Mouse (Mus musculus) brown adipose tissue, adult 24 weeks (tissue): ENCODE results near the gene Zfp526. TPM values are rescaled to one million over a fixed set of nuclear protein-coding genes. Genes with fewer than 3 reads are reported as not detected.

Experiments
- H3K27ac ChIP-seq: fragments of 200-500 bp; replicated peaks from 2 replicates; pipeline ENCODE4 v1.5.1; 2012; ENCODE audit warnings: low read depth, mild to moderate bottlenecking, low read length
- H3K4me1 ChIP-seq: fragments of 200-500 bp; 2 replicates; pipeline ENCODE4 v1.6.1; 2012; ENCODE audit warnings: low read length, mixed read lengths; ENCODE audit not compliant: control insufficient read depth, insufficient read depth, insufficient read length
- H3K4me3 ChIP-seq: fragments of 200-500 bp; 2 replicates; pipeline ENCODE4 v1.5.1; 2012; ENCODE audit warnings: low read depth, mild to moderate bottlenecking, low read length, moderate library complexity; ENCODE audit not compliant: insufficient read depth
- polyA plus RNA-seq: library from polyadenylated mRNA; stranded (reverse); fragments of >200 nt; gene quantifications from 2 replicates; pipeline ENCODE4 v1.2.4, GENCODE M21; 2012; ENCODE audit not compliant: missing spikeins, insufficient read depth, insufficient read length

Gene Zfp526
- polyA plus RNA-seq, 1 experiment: 2.6 TPM

DNA sequence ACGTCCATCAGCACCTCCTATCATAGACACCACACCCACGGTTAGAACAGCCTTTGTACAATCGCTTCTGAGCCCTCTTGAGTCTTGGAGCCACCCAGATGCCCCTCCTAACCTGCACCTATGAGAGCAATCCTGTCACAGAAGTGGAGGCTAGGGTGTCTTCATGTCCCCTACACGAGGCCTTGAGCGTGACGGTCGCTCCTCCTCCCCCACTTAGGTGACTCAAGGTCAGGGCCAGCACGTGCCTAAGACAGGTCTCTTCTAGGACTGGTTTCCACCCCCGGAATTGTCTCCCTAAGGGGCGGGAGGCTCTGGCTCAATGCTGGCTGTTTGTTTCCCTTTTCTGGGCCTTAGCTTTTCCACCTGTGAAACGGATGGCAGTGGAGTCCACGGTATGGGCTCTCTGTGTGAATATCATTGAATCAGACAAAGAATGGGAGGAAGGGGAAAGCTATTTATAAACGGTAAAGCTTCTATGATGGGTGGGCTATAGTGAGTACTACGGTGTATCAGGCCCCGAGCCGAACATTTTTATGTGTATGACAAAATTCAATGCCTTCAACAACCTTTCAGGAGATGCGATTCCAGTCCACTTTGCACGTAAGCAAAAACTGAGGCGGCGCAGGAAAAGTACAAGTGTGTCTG lies 646 bp upstream of the Zfp526 start, which contains the start of gene Dedd2:
Dedd2 (minus strand) TSS at position 159 of the 645 bp plus-strand sequence.
- peak within 1 kb of the TSS; percentile 76 for H3K27ac ChIP-seq
- H3K4me1 ChIP-seq: peaks cover 14% of the 10 kb centered on the region
- peak within 1 kb of the TSS; percentile 80 for H3K4me3 ChIP-seq

DNA sequence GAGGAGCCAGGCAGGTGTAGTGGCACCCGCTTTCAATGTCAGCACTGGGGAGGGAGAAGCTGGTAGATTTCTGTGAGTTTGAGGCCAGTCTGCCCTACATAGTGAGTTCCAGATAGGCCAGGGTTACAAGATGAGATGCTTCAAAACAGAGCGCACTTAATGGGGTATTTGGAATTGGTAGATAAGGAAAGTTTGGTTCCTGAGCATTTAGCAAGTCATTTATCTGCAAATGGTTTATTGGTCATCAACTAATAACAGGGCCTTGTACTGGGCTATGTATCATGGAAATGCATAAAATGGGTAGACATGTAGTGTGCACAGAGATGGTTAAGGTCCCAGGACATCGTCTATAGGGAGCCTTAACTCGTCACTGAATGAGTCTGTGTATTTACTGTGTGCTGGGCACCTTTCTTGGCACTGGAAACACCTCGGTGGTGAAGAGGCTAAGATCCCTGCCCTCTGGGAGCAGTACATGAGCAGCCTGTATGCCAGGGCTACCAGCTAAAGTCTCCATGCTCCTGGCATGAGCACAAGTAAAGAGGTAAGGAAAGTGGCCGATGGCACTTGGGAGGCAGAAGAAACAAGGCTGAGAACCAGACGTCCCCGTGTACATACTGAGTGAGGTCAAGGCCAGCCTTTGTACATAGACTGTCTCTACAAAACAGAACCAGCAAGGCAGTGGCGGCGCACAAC lies 1.2 kb downstream of the Zfp526 start:
- H3K27ac ChIP-seq: no peak overlapping the region
- peaks cover 14% of the 10 kb centered on the region for H3K4me1 ChIP-seq
- peak overlapping the region; percentile 78 for H3K4me3 ChIP-seq

DNA sequence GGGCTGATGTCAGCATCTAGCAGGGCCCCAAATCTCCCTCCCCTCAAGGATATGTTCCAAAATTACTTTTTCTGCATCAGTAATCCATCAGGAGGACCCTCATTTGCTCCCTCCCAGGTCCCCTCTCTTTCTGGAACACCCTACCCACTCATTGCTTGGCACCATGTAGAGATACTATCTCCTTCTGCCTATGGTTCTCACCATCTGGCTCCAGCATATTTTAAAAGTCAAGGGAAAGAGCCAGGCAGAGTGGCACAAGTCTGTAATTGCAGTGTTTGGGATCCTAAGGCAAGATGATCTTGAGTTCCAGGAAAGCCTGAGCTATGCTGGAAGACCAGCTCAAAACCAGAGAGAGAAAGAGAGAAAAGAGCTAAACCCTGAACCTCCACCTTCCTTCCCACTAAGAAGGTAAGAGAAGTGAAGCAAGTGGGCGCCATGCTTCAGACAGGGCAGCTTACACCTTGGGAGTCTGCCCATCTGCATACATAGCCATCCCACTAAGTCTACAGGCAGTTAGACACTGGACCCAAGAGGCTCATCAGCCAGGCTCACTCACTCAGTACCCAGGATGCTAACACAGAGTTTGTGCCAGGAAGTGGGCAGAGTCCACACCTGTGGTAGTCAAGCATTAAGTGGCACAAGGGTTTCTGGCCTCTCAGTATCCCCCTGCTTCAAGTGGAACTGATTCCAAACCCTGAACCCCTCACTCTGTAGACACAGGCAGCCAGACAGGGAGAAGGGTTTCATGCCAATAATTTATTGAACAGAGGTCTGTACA lies 6.5 kb downstream of the Zfp526 start:
- H3K27ac ChIP-seq: no peak overlapping the region

DNA sequence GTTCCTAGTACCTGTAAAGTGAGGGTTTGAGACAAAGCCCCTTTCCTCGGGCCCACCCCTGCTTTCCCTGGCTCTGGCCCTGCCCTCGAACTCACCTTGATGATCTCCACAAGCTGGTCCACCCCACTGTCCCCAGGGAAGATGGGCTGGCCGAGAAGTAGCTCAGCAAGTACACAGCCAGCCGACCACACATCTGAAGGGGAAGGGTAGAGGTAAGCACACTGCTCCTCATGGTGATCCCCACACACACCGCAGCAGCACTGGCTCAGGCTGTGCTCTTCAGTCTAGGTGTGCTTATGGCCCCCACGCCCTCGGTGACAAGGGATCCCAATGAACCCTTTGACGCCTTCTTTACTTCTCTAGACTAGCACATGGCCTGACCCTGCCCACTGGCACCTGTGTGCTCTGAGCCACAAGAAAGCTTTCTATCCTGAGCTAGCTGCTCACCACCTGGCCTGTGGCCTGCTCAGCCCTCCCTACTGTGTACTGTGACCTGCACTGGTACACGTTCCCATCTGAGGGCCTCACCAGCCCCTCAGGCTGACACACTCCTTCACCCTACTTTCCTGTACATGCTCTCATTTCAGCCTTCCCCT lies 9.6 kb downstream of the Zfp526 start:
- H3K4me3 ChIP-seq: no peak overlapping the region
- no peak overlapping the region for H3K27ac ChIP-seq
- H3K4me1 ChIP-seq: no peaks in the 10 kb centered on the region

More for the DNA sequence above, 6.5 kb downstream of the Zfp526 start:
- H3K4me1 ChIP-seq: no peaks in the 10 kb centered on the region
- H3K4me3 ChIP-seq: no peak overlapping the region

DNA sequence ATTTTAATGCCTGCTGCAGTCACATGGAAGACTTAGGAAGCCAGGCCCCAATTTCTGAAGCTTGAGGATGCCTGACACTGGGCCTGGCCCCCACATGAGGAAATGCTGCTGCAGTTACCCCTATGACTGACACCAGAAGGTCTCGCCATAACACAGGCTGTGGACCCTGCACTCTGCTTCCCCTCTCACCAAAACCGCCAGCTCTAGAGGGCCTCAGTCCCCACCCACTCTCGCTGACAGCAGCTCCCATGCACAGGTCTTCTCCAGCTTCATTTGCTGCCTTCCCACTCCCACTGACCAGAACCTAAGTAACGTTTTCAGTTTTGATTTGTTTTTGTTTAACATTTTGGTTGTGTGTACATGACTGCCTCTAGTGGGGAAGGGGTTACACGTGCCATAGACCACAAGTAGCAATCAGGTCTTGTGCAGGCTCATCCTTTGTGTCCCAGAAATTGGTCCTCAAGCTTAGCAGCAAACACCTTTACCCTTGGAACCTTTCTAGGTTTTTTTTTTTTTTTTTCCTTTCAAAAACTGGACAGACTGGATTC lies 10.9 kb downstream of the Zfp526 start:
- H3K27ac ChIP-seq: no peak overlapping the region
- H3K4me3 ChIP-seq: no peak overlapping the region
- H3K4me1 ChIP-seq: peaks cover 4% of the 10 kb centered on the region; the same call in 1 of the 2 replicates

DNA sequence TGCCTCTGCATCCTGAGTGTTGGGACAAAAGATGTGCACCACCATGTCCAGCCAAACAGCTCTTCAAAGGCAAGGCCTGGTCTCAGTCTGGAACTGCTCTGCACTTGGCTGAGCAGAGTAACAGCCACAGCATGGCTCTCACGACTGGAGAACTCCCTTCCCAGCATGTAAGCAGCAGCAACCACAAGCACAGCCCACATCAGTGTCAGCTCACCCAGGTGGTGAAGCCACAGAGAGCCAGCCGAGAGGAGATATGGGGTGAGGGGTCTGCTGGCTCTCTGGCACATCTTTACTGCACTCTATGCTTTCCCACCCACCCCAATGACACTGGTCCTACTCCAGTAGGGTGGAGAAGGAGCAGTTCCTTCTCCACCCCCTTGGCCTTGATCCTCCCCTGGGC lies 11.8 kb downstream of the Zfp526 start:
- no peak overlapping the region for H3K27ac ChIP-seq
- peaks cover 4% of the 10 kb centered on the region; the same call in 1 of the 2 replicates for H3K4me1 ChIP-seq
- H3K4me3 ChIP-seq: no peak overlapping the region

DNA sequence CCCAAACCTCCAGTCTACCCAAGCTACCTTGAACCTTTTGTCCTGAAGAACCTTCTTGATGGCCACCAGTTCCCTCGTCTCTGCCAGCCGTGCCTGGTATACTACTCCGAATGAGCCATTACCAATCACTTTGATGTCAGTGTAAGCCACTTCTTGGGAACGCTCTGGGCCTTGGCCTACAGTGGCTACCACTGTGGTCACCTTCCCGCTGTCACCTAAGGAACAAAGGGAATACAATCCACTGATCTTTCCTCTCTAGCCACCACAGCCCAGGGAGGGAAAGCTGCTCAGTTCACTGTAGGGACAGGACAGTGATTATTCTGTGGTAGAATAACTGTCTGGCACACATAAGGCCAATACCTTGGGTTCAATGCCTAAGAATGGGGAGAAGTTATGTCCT lies 14.3 kb downstream of the Zfp526 start:
- no peak overlapping the region for H3K27ac ChIP-seq
- no peak overlapping the region for H3K4me3 ChIP-seq
- H3K4me1 ChIP-seq: peaks cover 4% of the 10 kb centered on the region; the same call in 1 of the 2 replicates

DNA sequence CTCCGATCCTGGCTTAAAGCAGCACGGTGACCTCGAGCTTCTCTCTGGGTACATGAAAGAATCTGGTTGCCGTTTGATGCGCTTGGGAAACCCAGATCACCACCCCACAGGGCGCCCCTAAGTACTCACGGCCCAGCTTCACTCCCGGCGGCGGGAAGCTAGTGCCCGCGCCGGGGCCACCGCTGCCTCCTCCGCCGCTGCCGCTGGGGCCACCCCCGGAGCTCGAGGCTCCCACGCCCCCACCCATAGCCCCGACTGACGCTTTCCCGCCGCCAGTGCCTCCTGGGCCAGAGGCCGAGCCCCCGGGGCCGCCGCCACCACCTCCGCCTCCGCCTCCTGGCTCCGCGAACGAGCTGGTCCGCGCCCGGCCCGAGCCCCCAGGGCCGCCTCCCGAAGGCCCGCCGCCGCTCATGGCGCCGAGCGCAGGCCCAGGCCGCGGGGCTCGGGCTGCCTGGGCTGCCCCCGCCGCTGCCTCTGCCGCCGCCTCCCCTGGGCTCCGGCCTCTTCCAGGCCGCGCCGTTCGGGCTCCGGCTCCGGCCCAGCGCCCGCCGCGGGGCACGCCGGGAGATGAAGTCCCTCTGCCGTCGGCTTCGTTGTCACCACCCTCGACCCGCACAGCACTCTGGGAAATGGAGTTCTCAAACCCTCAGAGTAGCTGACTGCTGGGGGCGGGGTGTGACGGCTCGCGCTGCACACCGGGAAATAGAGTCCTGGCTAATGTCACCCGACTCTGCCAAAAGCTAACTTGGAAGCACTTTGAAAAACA lies 16.2 kb downstream of the Zfp526 start, which contains the start of gene Gsk3a:
Gsk3a (minus strand) TSS at position 603 of the 766 bp plus-strand sequence.
- Histone ChIP-seq H3K4me3 (peak within 1 kb of the TSS; percentile 81), H3K4me1 (peaks cover 4% of the 10 kb centered on the region; the same call in 1 of the 2 replicates), H3K27ac (peak within 1 kb of the TSS; percentile 96)

DNA sequence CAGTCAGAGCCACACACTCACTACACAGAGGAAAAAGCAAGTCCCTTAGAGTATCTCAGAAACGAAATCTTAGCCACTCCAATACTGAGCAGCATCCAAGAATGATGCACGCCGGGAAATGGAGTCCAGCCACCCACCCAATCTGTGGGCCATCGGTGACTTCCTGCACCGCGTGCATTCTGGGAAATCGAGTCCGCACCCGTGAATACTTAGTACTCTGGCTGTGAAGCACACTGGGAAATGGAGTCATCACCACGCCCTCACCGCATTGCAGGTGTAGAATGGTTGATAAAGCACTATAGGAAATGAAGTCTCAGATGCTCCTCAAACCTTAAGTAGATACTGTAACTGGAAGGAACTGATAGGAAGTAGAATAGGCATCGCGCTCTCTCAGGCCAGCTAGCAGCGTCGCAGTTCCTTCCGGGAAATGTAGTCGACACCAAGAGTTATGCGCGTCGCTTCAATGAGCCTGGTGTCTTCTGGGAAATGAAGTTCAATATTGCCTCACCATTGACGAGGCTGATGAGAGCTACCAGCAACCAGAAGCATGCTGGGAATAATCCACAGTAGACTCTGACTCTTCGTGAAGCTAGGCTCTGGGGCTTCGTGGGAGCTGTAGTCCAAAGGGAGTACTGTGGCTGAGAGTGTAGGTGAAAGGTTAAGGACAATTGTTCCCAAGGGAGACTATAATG lies 16.9 kb downstream of the Zfp526 start:
- peak overlapping the region; percentile 96 for H3K27ac ChIP-seq
- peaks cover 4% of the 10 kb centered on the region; the same call in 1 of the 2 replicates for H3K4me1 ChIP-seq
- peak overlapping the region; percentile 64 for H3K4me3 ChIP-seq

DNA sequence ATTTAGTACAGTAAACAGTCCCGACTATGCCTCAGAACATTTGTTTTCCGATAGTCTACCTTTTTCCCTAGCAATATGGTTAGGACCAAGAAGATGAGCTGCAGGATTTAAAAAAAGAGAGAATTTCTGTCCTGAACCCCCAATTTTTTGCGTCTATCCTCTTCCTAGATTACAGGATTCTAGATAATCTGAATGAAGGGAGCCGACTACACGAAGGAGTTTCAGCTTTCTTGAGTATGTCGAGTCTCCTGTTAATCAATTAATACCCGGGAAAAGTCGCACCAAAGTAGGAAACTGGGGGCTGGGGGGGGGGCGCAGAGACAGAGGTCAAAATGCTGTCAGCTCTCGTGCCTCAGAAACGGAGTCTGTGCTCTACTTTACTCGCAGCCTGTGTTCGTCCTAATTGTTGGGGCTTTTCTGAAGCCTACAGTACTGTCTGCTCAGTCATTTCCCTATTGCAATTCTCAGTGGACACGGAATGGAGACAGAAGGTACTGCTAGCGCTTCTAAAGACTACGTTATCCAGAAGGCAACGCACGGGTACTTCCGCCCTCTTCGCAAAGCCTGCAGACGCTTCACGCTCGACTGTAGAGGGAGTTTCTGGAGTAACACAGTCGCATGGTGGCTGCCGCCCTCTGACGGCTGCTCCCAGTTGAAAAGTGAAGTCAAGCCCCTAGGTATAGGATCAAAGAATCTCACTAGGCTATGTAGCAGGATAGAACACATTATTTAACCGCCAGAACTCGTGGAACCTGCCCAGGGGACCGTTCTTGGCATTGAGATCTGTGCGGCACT lies 17.8 kb downstream of the Zfp526 start:
- Histone ChIP-seq H3K27ac (peak overlapping the region; percentile 89), H3K4me1 (peaks cover 4% of the 10 kb centered on the region; the same call in 1 of the 2 replicates), H3K4me3 (peak overlapping the region; percentile 52)

DNA sequence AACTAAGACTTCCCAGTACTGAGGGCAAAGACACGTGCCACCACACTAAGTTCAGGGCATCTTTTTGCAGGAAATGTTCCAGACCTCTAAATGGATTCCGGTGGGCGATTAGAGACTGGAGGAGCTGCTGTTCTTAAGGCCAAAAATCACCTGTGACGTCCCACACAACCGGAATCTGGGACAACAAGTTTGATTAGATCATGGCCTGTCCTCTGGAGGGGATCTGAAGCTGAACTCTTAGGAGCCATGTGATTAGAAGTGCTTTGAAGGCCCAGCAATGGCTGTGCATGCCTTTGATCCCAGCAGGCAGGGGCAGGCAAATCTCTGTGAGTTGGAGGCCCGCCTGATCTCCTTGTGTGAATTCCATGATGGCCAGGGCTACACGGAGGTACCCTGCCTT lies 19.4 kb downstream of the Zfp526 start:
- Histone ChIP-seq H3K27ac (no peak overlapping the region), H3K4me1 (peaks cover 4% of the 10 kb centered on the region; the same call in 1 of the 2 replicates), H3K4me3 (no peak overlapping the region)

DNA sequence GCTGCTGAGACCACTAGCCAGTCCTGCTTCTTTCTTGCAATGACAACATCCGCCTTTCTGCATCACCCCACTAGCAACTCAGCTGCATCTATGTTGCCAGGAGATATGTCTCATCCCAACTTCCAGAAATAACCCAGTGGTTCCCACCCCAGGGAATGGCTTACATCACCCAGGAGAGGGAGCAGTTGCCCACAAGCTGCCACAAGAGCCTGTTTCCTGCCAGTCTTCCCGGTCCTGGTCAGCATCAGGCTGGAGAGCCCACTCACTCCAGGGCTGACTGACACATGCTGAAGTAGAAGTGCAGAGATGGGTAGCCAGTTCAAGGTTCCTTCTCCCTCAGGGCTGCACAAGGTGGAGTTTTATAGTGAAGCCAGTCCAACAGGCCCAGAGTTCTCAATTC lies 19.8 kb downstream of the Zfp526 start:
- H3K4me1 ChIP-seq: peaks cover 2% of the 10 kb centered on the region; the same call in 1 of the 2 replicates
- no peak overlapping the region for H3K4me3 ChIP-seq
- H3K27ac ChIP-seq: no peak overlapping the region

DNA sequence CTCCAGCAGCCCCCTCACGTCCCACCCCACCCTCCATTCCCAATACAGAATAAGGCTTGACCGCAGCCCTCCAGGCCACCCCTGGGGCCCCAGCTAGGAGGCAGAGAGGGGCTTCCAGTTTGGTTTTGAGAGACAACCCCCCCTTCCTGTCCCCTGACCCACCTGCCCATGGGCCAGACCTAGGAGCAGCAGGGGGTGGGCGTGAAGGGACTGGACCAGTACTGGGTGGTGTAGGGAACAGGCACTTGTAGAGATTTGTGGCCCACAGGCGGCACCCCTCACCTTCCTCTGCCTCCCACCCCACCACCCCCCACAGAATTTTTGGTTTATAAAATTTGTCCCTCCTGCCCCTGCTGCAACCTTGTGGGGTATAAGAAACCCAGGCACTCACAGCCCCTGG lies 22.1 kb downstream of the Zfp526 start:
- Histone ChIP-seq H3K4me1 (peaks cover 14% of the 10 kb centered on the region), H3K27ac (no peak overlapping the region), H3K4me3 (no peak overlapping the region)
